Mouse (Mus musculus) kidney, adult 10 weeks (tissue): ENCODE data around the gene 2310061I04Rik. TPM values are rescaled to one million over a fixed set of nuclear protein-coding genes. Genes with fewer than 3 reads are reported as not detected.

Experiments used
- polyA plus RNA-seq: library from polyadenylated mRNA; stranded (reverse); fragments of 350-450 nt; fragmentation: Illumina TruSeq; extraction: RNeasy Lipid Tissue Mini Kit (QIAGEN cat#74804); gene quantifications from one replicate; pipeline ENCODE4 v1.2.3, GENCODE M21; 2014; ENCODE audit warnings: low read depth, low replicate concordance

2310061I04Rik gene
- 38.4 TPM for polyA plus RNA-seq

DNA sequence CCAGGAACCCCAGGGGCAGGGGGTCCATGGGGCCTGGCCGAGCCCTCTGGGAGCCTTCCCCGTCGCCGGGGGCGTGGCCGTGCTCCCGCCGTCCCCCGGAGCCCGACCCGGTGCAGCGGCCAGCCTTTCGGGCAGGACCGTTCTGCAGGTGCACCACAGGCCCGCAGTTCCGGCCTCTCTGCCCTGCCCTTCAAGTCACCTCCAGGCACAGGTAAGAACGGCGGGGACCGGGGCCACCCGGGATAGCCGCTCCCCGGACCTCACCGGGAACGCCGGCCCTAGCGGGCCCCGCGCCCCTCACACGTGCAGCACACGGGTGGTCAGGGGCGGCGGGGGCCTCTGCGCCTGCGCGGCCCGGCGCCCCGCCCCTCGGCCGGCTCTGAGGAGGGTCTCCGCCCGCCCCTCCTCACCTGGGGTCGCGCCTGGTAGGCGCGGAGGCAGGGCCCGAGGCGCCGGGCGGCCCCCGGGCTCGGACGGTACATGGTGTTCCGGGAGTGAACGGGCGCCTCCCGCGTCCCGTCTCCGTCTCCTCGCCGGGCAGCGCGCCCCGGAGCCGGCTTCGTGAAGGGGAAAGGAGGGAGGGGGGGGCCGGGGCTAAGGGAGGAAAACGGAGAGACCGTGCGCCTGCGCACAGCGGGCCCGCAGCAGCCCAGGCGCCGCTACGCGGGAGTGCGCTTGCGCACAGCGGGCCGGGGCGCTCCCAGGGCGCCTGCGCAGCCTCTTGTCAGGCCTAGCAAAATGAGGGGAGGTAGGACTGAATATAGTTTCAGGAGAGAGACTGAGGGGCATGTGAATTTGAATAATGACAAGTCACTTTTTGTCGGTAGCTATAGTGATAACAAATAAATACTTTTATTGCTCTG lies at the start of gene 2310061I04Rik:
Gene 2310061I04Rik (minus strand): TSS at position 651 of the 863 bp plus-strand sequence.

DNA sequence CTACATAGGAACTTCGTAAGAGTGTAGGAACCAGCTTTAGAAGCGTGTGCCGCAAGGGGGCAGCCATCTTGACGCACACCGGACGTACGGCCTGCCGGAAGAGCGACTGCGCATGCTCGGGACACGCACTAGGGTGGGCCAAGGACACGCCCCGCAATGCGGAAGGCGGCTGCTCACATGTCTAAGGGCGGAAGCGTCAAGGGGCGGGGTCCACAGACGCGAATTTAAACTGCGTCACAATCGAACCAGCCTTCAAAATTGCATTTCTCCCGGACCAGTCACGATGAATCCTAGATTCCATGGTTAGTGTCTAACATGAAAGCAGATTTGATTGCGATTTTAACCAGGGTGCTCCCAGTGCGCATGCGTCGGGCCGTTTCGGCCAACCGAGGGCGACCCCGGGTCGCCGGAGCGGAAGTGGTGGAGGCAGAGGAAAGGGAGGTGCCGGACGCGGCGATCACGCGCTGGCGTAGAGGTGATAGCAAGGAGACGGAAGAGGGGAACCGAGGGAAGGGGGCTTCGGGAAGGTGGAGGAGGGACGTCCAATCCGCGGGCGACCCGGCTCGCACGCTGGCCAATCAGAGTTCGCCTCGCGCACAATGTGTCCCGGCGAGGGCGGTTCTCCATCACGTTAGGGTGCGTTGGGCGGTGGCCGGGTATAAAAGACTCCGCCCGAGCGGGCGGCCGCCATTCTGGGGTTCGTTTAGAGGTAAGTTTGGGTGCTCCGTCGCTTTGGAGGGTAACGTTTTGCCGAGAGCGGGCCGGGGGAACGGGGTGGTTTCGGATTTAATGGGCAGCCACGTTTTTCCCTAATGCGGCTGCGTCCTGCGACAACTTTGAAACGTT lies 19.3 kb upstream of the 2310061I04Rik start, which contains the start of the genes Mrps18b and Ppp1r10:
Gene Mrps18b (minus strand): TSS at position 93 of the 846 bp plus-strand sequence.
Gene Ppp1r10 (plus strand): TSS at position 138 of the 846 bp plus-strand sequence.

DNA sequence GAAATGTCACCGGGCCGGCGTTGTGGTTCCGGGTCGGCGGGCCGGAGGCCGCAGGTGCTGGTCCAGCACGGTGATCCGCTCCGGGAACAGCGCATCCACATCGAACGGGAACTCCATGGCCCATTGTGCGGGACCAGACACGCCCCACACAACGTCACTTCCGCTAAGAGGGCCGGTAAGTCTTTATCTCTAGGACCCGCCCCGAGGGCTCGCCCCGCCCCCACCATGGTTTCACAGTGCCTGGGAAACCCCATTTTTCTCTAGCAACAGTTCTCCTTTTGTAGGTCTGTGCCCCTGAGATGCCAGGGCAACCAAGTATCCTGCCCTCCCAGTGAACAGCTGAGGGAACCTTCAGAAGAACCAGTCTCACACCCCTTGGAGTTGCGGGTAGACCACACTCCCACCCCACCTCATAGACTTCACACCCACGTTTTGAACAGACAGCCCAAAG lies 12.7 kb upstream of the 2310061I04Rik start, which contains the start of gene Atat1:
Gene Atat1 (minus strand): TSS at position 157 of the 451 bp plus-strand sequence.

DNA sequence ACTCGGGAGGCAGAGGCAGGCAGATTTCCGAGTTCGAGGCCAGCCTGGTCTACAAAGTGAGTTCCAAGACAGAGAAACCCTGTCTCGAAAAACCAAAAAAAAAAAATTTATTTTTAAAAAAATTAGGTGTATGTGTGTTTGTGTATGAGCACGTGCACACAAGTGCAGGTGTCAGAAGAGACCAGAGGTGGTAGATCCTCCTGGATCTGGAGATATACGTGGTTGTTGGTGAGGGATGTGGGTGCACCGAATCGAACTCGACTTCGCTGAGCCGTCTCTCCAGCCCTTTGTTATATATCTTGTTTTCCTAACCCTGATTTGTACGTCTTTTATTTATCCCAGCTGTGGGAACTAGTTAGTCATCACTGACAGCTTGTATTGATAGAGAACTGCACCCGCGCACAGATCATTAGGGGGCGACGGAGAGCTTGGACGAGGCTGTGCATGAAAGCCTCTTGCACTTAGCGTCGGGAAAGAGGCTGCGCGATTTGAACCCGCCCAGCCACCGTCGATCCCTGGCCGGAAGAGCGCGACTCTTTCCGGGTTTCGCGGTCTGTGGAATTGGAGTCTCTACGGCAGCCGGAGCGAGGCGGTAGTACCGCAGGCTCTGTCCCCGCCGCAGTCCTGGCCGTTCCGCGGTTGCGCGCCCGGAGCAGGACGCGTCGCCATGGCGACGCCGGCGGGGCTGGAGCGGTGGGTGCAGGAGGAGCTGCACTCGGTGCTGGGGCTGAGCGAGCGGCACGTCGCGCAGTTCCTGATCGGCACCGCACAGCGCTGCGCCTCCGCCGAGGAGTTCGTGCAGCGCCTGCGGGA lies 17.8 kb downstream of the 2310061I04Rik start, which contains the start of gene Dhx16:
Gene Dhx16 (plus strand): TSS at position 575 of the 813 bp plus-strand sequence.

DNA sequence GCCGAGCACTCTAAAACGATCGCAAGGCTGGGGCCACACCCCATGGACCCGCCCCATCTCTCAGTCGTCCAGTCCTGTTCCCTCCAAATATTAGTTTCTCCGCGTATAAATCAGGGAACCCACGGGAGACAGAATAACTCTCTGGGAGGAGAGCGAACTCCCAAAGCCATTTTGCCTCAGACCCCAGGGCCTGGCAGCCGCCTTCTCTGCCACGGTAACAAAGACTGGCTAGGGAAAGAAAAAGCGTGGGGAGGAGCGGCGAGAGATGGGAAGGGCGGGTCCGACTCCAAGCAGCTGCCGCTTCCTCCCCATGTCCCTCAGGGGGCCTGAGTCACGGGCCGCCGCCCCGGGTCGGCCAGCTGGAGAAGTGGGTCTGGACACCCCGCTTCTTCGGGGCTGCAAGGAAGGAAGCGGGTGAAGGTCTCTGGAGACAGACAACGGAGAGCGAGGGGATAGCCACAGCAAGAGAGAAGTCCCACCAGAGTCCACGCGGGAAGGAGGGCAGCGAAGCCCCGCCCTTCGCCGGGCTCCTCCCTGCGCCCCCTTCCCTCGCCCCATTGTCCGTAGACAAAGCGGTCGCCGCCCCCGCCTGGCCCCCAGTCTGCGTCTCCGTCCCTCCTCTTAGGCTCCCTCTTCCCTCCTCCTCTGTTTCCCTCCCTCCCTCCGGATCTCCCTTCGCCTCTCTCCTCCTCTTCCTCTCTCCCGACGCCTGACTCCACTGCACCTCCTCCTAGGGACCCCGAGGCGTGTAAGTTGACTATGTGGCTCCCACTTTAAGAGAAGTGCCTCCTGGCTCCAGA lies 31.6 kb downstream of the 2310061I04Rik start, which contains the start of gene Ppp1r18:
Gene Ppp1r18 (plus strand): TSS at position 113 of the 800 bp plus-strand sequence.

DNA sequence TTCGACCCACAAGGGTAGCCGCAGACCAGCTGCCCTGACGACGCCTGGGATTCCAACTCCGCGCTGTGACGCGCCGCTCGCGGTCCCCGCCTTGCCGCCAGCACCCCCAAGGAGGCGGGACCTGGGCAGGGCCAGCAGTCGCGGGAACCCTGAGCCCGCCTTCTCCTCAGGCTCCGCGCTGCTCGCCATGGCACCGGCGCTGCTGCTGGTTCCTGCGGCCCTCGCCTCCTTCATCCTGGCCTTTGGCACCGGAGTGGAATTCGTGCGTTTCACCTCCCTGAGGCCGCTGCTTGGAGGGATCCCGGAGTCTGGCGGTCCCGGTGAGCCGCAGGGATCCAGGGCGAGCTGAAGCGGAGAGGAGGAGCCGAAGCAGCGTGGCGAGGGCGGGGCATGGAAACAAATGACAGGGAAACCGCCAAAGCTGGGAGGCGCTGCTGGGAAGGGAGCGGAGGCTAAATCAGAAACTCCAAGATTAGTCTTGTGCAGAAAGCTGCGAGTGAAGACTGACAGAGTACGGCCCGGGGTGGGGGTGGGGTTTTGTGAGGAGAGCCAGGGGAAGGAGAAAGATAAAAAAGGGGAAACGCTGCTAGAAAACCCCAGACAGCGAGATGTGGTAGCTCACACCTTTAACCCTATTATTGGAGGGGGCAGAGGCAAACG lies 35.9 kb downstream of the 2310061I04Rik start, which contains the start of gene Nrm:
Gene Nrm (plus strand): TSS at position 121 of the 660 bp plus-strand sequence.

Other genes with a start within 250 kb of the 2310061I04Rik start
- 1.1 TPM for gene Vars2, start 229.8 kb downstream of the 2310061I04Rik start, polyA plus RNA-seq
- 1.7 TPM for gene Gtf2h4, start 223.7 kb downstream of the 2310061I04Rik start, polyA plus RNA-seq
- gene Ddr1, start 192.8 kb downstream of the 2310061I04Rik start, polyA plus RNA-seq = 7.2 TPM
- 13.7 TPM for gene Ier3, start 75.7 kb downstream of the 2310061I04Rik start, polyA plus RNA-seq
- gene Flot1, start 74.2 kb downstream of the 2310061I04Rik start, polyA plus RNA-seq = 7.4 TPM
- gene Tubb5, start 59.1 kb downstream of the 2310061I04Rik start, polyA plus RNA-seq = 11.5 TPM
- gene Mdc1, start 55.9 kb downstream of the 2310061I04Rik start, polyA plus RNA-seq = 7.1 TPM
- gene Nrm, start 36.1 kb downstream of the 2310061I04Rik start, polyA plus RNA-seq = 0.32 TPM
- gene Ppp1r18, start 31.8 kb downstream of the 2310061I04Rik start, polyA plus RNA-seq = 0.49 TPM
- gene Dhx16, start 17.6 kb downstream of the 2310061I04Rik start, polyA plus RNA-seq = 21.8 TPM
- gene Atat1, start 12.6 kb upstream of the 2310061I04Rik start, polyA plus RNA-seq = 7.0 TPM
- 17.0 TPM for gene Mrps18b, start 19.0 kb upstream of the 2310061I04Rik start, polyA plus RNA-seq
- gene Ppp1r10, start 19.0 kb upstream of the 2310061I04Rik start, polyA plus RNA-seq = 28.8 TPM
- gene Abcf1, start 72.3 kb upstream of the 2310061I04Rik start, polyA plus RNA-seq = 35.2 TPM
- 1.0 TPM for gene Gnl1, start 82.4 kb upstream of the 2310061I04Rik start, polyA plus RNA-seq
- 1.6 TPM for gene Prr3, start 82.8 kb upstream of the 2310061I04Rik start, polyA plus RNA-seq
- 4.6 TPM for gene H2-T24, start 123.1 kb upstream of the 2310061I04Rik start, polyA plus RNA-seq
- 6.1 TPM for gene H2-T23, start 135.4 kb upstream of the 2310061I04Rik start, polyA plus RNA-seq
- gene H2-T22, start 145.3 kb upstream of the 2310061I04Rik start, polyA plus RNA-seq = 17.7 TPM
- gene Gm6034, start 145.5 kb upstream of the 2310061I04Rik start, polyA plus RNA-seq = not detected
- gene Gm11127, start 160.9 kb upstream of the 2310061I04Rik start, polyA plus RNA-seq = 0.89 TPM
- not detected for gene Gm19684, start 224.2 kb upstream of the 2310061I04Rik start, polyA plus RNA-seq
- not detected for gene Gm7030, start 232.0 kb upstream of the 2310061I04Rik start, polyA plus RNA-seq